Mouse (Mus musculus) ovary, postnatal 36 days (tissue): ENCODE measurements around the gene Ccdc15.

Experiments
- DNase-seq: peaks from one replicate; pipeline ENCODE4 v3.0.0; 2022; ENCODE audit warnings: low spot score, mixed read lengths

Gene Ccdc15

GRCm38 (mm10) chr9:37232201-37233195, 115.7 kb downstream of the Ccdc15 start:
- DNase-seq, result no peak

- DNase-seq, result no peak
Observed at GRCm38 (mm10) chr9:37230486-37231195, 117.6 kb downstream of the Ccdc15 start.

- peak; percentile 31 for DNase-seq
Observed at GRCm38 (mm10) chr9:37229880-37230325, 118.3 kb downstream of the Ccdc15 start.
